Comparison of ENCODE assay signal across 8 mouse cellular contexts in genomic region chr6:136861020-136861419, GRCm38 (mm10). TPM values are rescaled to one million over a fixed set of nuclear protein-coding genes. Genes with fewer than 3 reads are reported as not detected.
DNase-seq lines count a peak whose midpoint lies in the region; ATAC-seq and TF ChIP-seq lines count a peak whose summit lies in the region.

No protein-coding gene starts in this region.

- H3K27me3 ChIP-seq in embryonic facial prominence, embryonic 11.5 days (ENCODE audit: control insufficient read depth, insufficient read depth, low read length): no peaks in the 10 kb centered on the region
- no peaks in the 10 kb centered on the region for H3K27me3 ChIP-seq in embryonic facial prominence, embryonic 10.5 days (replicated peaks; ENCODE audit: low read depth, poor library complexity, severe bottlenecking)
- H3K27me3 ChIP-seq in thymus, adult 2 months (ENCODE audit: control insufficient read depth, insufficient read depth, low read length): no peaks in the 10 kb centered on the region
- H3K27me3 ChIP-seq in forebrain, embryonic 16.5 days (replicated peaks; ENCODE audit: control insufficient read depth, insufficient read depth, low read length): no peaks in the 10 kb centered on the region
- no peaks in the 10 kb centered on the region for H3K27me3 ChIP-seq in midbrain, embryonic 16.5 days (ENCODE audit: control insufficient read depth, insufficient read depth, low read depth, low read length)

- no peak for TF ChIP-seq CTCF in thymus, adult 2 months (IDR thresholded peaks at IDR 0.05; ENCODE audit: borderline replicate concordance, control insufficient read depth, extremely low read depth, insufficient read depth, low read length, poor library complexity)

- no peak overlapping the region for H3K4me3 ChIP-seq in embryonic facial prominence, embryonic 11.5 days (ENCODE audit: low read depth, low read length)
- H3K4me3 ChIP-seq in embryonic facial prominence, embryonic 10.5 days: no peak overlapping the region
- H3K4me3 ChIP-seq in thymus, adult 2 months (ENCODE audit: control insufficient read depth, insufficient read depth, low read length): no peak overlapping the region
- no peak overlapping the region for H3K4me3 ChIP-seq in forebrain, embryonic 16.5 days (replicated peaks; ENCODE audit: low read length)
- no peak overlapping the region for H3K4me3 ChIP-seq in midbrain, embryonic 16.5 days (ENCODE audit: low read depth, low read length)

- no peaks in the 10 kb centered on the region for H3K36me3 ChIP-seq in embryonic facial prominence, embryonic 11.5 days (replicated peaks; ENCODE audit: control insufficient read depth, insufficient read depth, low read depth, low read length)
- H3K36me3 ChIP-seq in embryonic facial prominence, embryonic 10.5 days (replicated peaks): no peaks in the 10 kb centered on the region
- H3K36me3 ChIP-seq in thymus, adult 2 months (ENCODE audit: control insufficient read depth, insufficient read depth, low read length): no peaks in the 10 kb centered on the region
- no peaks in the 10 kb centered on the region for H3K36me3 ChIP-seq in forebrain, embryonic 16.5 days (ENCODE audit: control insufficient read depth, insufficient read depth)
- H3K36me3 ChIP-seq in midbrain, embryonic 16.5 days (ENCODE audit: control insufficient read depth, insufficient read depth, low read length): no peaks in the 10 kb centered on the region

- no peaks in the 10 kb centered on the region for H3K9me3 ChIP-seq in embryonic facial prominence, embryonic 11.5 days (replicated peaks; ENCODE audit: control insufficient read depth, low read length)
- H3K9me3 ChIP-seq in embryonic facial prominence, embryonic 10.5 days: no peaks in the 10 kb centered on the region
- H3K9me3 ChIP-seq in forebrain, embryonic 16.5 days (ENCODE audit: control insufficient read depth, low read length): no peaks in the 10 kb centered on the region
- H3K9me3 ChIP-seq in midbrain, embryonic 16.5 days (replicated peaks; ENCODE audit: control insufficient read depth, low read length, poor library complexity, severe bottlenecking): no peaks in the 10 kb centered on the region

- H3K4me1 ChIP-seq in embryonic facial prominence, embryonic 11.5 days (ENCODE audit: control insufficient read depth, insufficient read depth, low read length): peaks cover 2% of the 10 kb centered on the region; the same call in 1 of the 2 replicates
- peaks cover 19% of the 10 kb centered on the region for H3K4me1 ChIP-seq in embryonic facial prominence, embryonic 10.5 days
- H3K4me1 ChIP-seq in thymus, adult 2 months (replicated peaks; ENCODE audit: control insufficient read depth, insufficient read depth, low read length): peaks cover 15% of the 10 kb centered on the region
- H3K4me1 ChIP-seq in forebrain, embryonic 16.5 days (replicated peaks; ENCODE audit: control insufficient read depth, insufficient read depth, low read length): no peaks in the 10 kb centered on the region
- H3K4me1 ChIP-seq in midbrain, embryonic 16.5 days (ENCODE audit: control insufficient read depth, insufficient read depth, low read length): no peaks in the 10 kb centered on the region

- 51% methylated on average over 9 of the region's 9 CpGs for WGBS in embryonic facial prominence, embryonic 11.5 days
- 52% methylated on average over 9 of the region's 9 CpGs for WGBS in embryonic facial prominence, embryonic 10.5 days
- 45% methylated on average over 9 of the region's 9 CpGs for WGBS in thymus, adult 2 months
- 52% methylated on average over 9 of the region's 9 CpGs for WGBS in forebrain, embryonic 16.5 days
- 53% methylated on average over 9 of the region's 9 CpGs for WGBS in midbrain, embryonic 16.5 days

- no peak; the same call in 1 of the 2 replicates for ATAC-seq in embryonic facial prominence, embryonic 11.5 days (replicated peaks; ENCODE audit: insufficient number of reproducible peaks, low FRiP score, low TSS enrichment, low read depth)
- ATAC-seq in forebrain, embryonic 16.5 days: peak; percentile 57; the same call in 1 of the 2 replicates
- ATAC-seq in midbrain, embryonic 16.5 days: peak; percentile 45

- DNase-seq in embryonic facial prominence, embryonic 11.5 days (ENCODE audit: low spot score): peak; percentile 86
- DNase-seq in embryonic facial prominence, embryonic 10.5 days (ENCODE audit: low spot score): no peak
- peak; percentile 29 for DNase-seq in thymus, adult 2 months
- DNase-seq in thymus, adult 18-20 months: no peak
- DNase-seq in kidney, postnatal 14 days: peak; percentile 55
- DNase-seq in ovary, postnatal 14 days (ENCODE audit: low spot score): no peak

- H3K27ac ChIP-seq in embryonic facial prominence, embryonic 11.5 days (replicated peaks; ENCODE audit: low read depth, low read length): no peak overlapping the region
- no peak overlapping the region; the same call in 1 of the 2 replicates for H3K27ac ChIP-seq in embryonic facial prominence, embryonic 10.5 days (replicated peaks)
- H3K27ac ChIP-seq in thymus, adult 2 months (ENCODE audit: control insufficient read depth, insufficient read depth, low read length): no peak overlapping the region
- no peak overlapping the region for H3K27ac ChIP-seq in forebrain, embryonic 16.5 days (ENCODE audit: low read length)
- H3K27ac ChIP-seq in midbrain, embryonic 16.5 days (ENCODE audit: low read length): no peak overlapping the region

- H3K9ac ChIP-seq in embryonic facial prominence, embryonic 11.5 days (replicated peaks; ENCODE audit: low read length): no peak overlapping the region
- no peak overlapping the region for H3K9ac ChIP-seq in forebrain, embryonic 16.5 days (replicated peaks; ENCODE audit: low read depth, low read length)
- no peak overlapping the region for H3K9ac ChIP-seq in midbrain, embryonic 16.5 days (ENCODE audit: low read depth, low read length)

- TF ChIP-seq POLR2A in thymus, adult 2 months (IDR thresholded peaks at IDR 0.05; ENCODE audit: control insufficient read depth, extremely low read depth, insufficient read depth, low read length, poor library complexity): no peak

- H3K4me2 ChIP-seq in embryonic facial prominence, embryonic 11.5 days (ENCODE audit: low read depth, low read length): no peak overlapping the region
- no peak overlapping the region for H3K4me2 ChIP-seq in forebrain, embryonic 16.5 days (ENCODE audit: low read length)
- H3K4me2 ChIP-seq in midbrain, embryonic 16.5 days (ENCODE audit: low read length): no peak overlapping the region

RNA-seq across cellular contexts. Expression of gene Art4, which starts 3.5 kb away (rescaled TPM):
- 1.2 and 1.3 TPM in 2 replicates for polyA plus RNA-seq in embryonic facial prominence, embryonic 11.5 days (2014; fragmentation: Nextera tagmentation; extraction: Ambion mirVana)
- polyA plus RNA-seq in embryonic facial prominence, embryonic 10.5 days (2016; fragmentation: Nextera tagmentation; extraction: Ambion mirVana): 2.2 and 2.6 TPM in 2 replicates
- 12.8 and 13.3 TPM in 2 replicates for polyA plus RNA-seq in thymus, adult 2 months (2012; rRNA removed)
- 0.08 and 0.09 TPM in 2 replicates for polyA plus RNA-seq in forebrain, embryonic 16.5 days (2015; fragmentation: Nextera tagmentation; extraction: Ambion mirVana)
- polyA plus RNA-seq in midbrain, embryonic 16.5 days (2015; fragmentation: Nextera tagmentation; extraction: Ambion mirVana): 0.19 and 0.20 TPM in 2 replicates

RNA-seq across cellular contexts. Expression of gene Mgp, which starts 14.6 kb away (rescaled TPM):
- 9.7 and 11.8 TPM in 2 replicates for polyA plus RNA-seq in embryonic facial prominence, embryonic 11.5 days (2014; fragmentation: Nextera tagmentation; extraction: Ambion mirVana)
- polyA plus RNA-seq in embryonic facial prominence, embryonic 10.5 days (2016; fragmentation: Nextera tagmentation; extraction: Ambion mirVana): 3.5 and 4.2 TPM in 2 replicates
- polyA plus RNA-seq in thymus, adult 2 months (2012; rRNA removed): 173 and 274 TPM in 2 replicates
- polyA plus RNA-seq in forebrain, embryonic 16.5 days (2015; fragmentation: Nextera tagmentation; extraction: Ambion mirVana): 8.2 and 22.7 TPM in 2 replicates
- polyA plus RNA-seq in midbrain, embryonic 16.5 days (2015; fragmentation: Nextera tagmentation; extraction: Ambion mirVana): 11.2 and 16.3 TPM in 2 replicates

RNA-seq across cellular contexts. Expression of gene Smco3, which starts 25.8 kb away (rescaled TPM):
- polyA plus RNA-seq in embryonic facial prominence, embryonic 11.5 days (2014; fragmentation: Nextera tagmentation; extraction: Ambion mirVana): 0.74 and 1.2 TPM in 2 replicates
- polyA plus RNA-seq in embryonic facial prominence, embryonic 10.5 days (2016; fragmentation: Nextera tagmentation; extraction: Ambion mirVana): not detected in 2 replicates
- 0.13 and 0.24 TPM in 2 replicates for polyA plus RNA-seq in thymus, adult 2 months (2012; rRNA removed)
- 0.54 and 0.91 TPM in 2 replicates for polyA plus RNA-seq in forebrain, embryonic 16.5 days (2015; fragmentation: Nextera tagmentation; extraction: Ambion mirVana)
- 1.2 and 1.8 TPM in 2 replicates for polyA plus RNA-seq in midbrain, embryonic 16.5 days (2015; fragmentation: Nextera tagmentation; extraction: Ambion mirVana)

RNA-seq across cellular contexts. Expression of gene Wbp11, which starts 33.0 kb away (rescaled TPM):
- polyA plus RNA-seq in embryonic facial prominence, embryonic 11.5 days (2014; fragmentation: Nextera tagmentation; extraction: Ambion mirVana): 140 and 146 TPM in 2 replicates
- polyA plus RNA-seq in embryonic facial prominence, embryonic 10.5 days (2016; fragmentation: Nextera tagmentation; extraction: Ambion mirVana): 163 and 165 TPM in 2 replicates
- polyA plus RNA-seq in thymus, adult 2 months (2012; rRNA removed): 72.3 and 91.3 TPM in 2 replicates
- polyA plus RNA-seq in forebrain, embryonic 16.5 days (2015; fragmentation: Nextera tagmentation; extraction: Ambion mirVana): 79.2 and 82.3 TPM in 2 replicates
- 74.2 and 80.5 TPM in 2 replicates for polyA plus RNA-seq in midbrain, embryonic 16.5 days (2015; fragmentation: Nextera tagmentation; extraction: Ambion mirVana)

RNA-seq across cellular contexts. Expression of gene BC049715, which starts 33.6 kb away (rescaled TPM):
- 0.96 and 1.1 TPM in 2 replicates for polyA plus RNA-seq in embryonic facial prominence, embryonic 11.5 days (2014; fragmentation: Nextera tagmentation; extraction: Ambion mirVana)
- 1.3 and 2.1 TPM in 2 replicates for polyA plus RNA-seq in embryonic facial prominence, embryonic 10.5 days (2016; fragmentation: Nextera tagmentation; extraction: Ambion mirVana)
- 0.86 and 2.3 TPM in 2 replicates for polyA plus RNA-seq in thymus, adult 2 months (2012; rRNA removed)
- polyA plus RNA-seq in forebrain, embryonic 16.5 days (2015; fragmentation: Nextera tagmentation; extraction: Ambion mirVana): 1.0 and 1.4 TPM in 2 replicates
- 0.85 and 1.1 TPM in 2 replicates for polyA plus RNA-seq in midbrain, embryonic 16.5 days (2015; fragmentation: Nextera tagmentation; extraction: Ambion mirVana)

Comparison
In these comparisons a context has a peak if more than half of its experiments do, and no peak if none do; other contexts are left out.
1. DNase-seq: peak in embryonic facial prominence, embryonic 11.5 days (single experiment), thymus, adult 2 months (single experiment) and kidney, postnatal 14 days (single experiment); none in embryonic facial prominence, embryonic 10.5 days (single experiment), thymus, adult 18-20 months (0 of 2) and ovary, postnatal 14 days (single experiment).